Mouse (Mus musculus): ENCODE measurements around the gene Nyx. TPM values are rescaled to one million over a fixed set of nuclear protein-coding genes. Genes with fewer than 3 reads are reported as not detected.

The Nyx gene
- polyA plus RNA-seq, 1 experiment from 2014 or later: 0.16 TPM

DNA sequence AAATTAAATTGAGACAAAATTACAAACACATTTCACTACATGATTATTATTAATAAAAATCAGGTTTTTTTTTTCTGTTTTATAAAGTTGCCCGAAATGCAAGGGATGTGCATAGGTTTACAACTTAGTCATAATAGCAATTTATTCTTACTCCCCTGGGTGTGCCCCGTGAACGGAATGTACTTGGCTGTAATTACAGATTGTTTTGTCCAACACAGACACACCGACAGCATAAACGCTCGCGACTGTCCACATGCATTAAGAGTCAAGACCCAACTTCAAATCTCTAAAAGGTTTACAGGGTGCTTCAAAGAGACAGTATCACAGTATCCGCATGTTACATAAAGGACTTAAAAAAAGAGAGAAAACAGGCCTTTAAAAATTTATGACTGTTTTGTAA lies 55.4 kb downstream of the Nyx start:
- H3K9ac ChIP-seq (replicated peaks): no peak overlapping the region
- no peak overlapping the region for H3K4me3 ChIP-seq (replicated peaks)
- H3K9me3 ChIP-seq: no peaks in the 10 kb centered on the region
- no peak for ATAC-seq
- no peak overlapping the region for H3K4me2 ChIP-seq (replicated peaks)
- H3K36me3 ChIP-seq: peaks cover 5% of the 10 kb centered on the region
- 89% methylated on average over 8 of the region's 8 CpGs for WGBS
- no peak overlapping the region for H3K27ac ChIP-seq
- H3K4me1 ChIP-seq (replicated peaks): no peaks in the 10 kb centered on the region
- H3K27me3 ChIP-seq: peaks cover 4% of the 10 kb centered on the region; the same call in 1 of the 2 replicates

Other genes starting within 250 kb of the Nyx start
- gene Ddx3x, start 185.1 kb upstream of the Nyx start, polyA plus RNA-seq (2015; fragmentation: Nextera tagmentation; extraction: Ambion mirVana): 128 and 144 TPM in 2 replicates
- gene Gpr34, start 166.0 kb downstream of the Nyx start, polyA plus RNA-seq (2015; fragmentation: Nextera tagmentation; extraction: Ambion mirVana): 2.7 and 3.0 TPM in 2 replicates
- 0.44 and 1.1 TPM in 2 replicates for gene Gpr82, start 195.3 kb downstream of the Nyx start, polyA plus RNA-seq (2015; fragmentation: Nextera tagmentation; extraction: Ambion mirVana)

Data from midbrain, embryonic 13.5 days (tissue).